Mouse (Mus musculus) neural tube, embryonic 13.5 days (tissue): ENCODE measurements around the gene Adra2c. TPM values are rescaled to one million over a fixed set of nuclear protein-coding genes. Genes with fewer than 3 reads are reported as not detected.

Experiments
- ATAC-seq: fragments of 200-750 bp; cut with Nextera tagmentation; 2 replicates; pipeline ENCODE4 v1.8.0; 2017; ENCODE audit warnings: low read depth, mild to moderate bottlenecking, moderate TSS enrichment, moderate library complexity
- H3K27ac ChIP-seq: fragments of 300-500 bp; sonication (generic); replicated peaks from 2 replicates; pipeline ENCODE4 v1.5.1; 2015; ENCODE audit warnings: moderate library complexity, mild to moderate bottlenecking, inconsistent platforms
- H3K27me3 ChIP-seq: fragments of 300-500 bp; sonication (generic); 2 replicates; pipeline ENCODE4 v1.6.1; 2015; ENCODE audit warnings: mild to moderate bottlenecking, inconsistent platforms
- H3K36me3 ChIP-seq: fragments of 300-500 bp; sonication (generic); 2 replicates; pipeline ENCODE4 v1.6.1; 2015; ENCODE audit warnings: mild to moderate bottlenecking, inconsistent platforms
- H3K4me1 ChIP-seq: fragments of 300-500 bp; sonication (generic); replicated peaks from 2 replicates; pipeline ENCODE4 v1.6.1; 2015; ENCODE audit warnings: inconsistent platforms
- H3K4me2 ChIP-seq: fragments of 300-500 bp; sonication (generic); 2 replicates; pipeline ENCODE4 v1.6.1; 2015; ENCODE audit warnings: inconsistent platforms, mild to moderate bottlenecking, moderate library complexity
- H3K4me3 ChIP-seq: fragments of 300-500 bp; sonication (generic); 2 replicates; pipeline ENCODE4 v1.5.1; 2015; ENCODE audit warnings: mild to moderate bottlenecking, inconsistent platforms
- H3K9ac ChIP-seq: fragments of 300-500 bp; sonication (generic); 2 replicates; pipeline ENCODE4 v1.6.1; 2015; ENCODE audit warnings: moderate library complexity, mild to moderate bottlenecking, inconsistent platforms
- H3K9me3 ChIP-seq: fragments of 300-500 bp; sonication (generic); 2 replicates; pipeline ENCODE4 v1.6.1; 2016; ENCODE audit warnings: inconsistent platforms
- WGBS: fragments of 180-500 bp; shearing (Covaris S2); methylation state at CpG from one replicate; pipeline ENCODE4 v1.1.7; 2015; 5-methylcytosine and 5-hydroxymethylcytosine counted together
- polyA plus RNA-seq: library from polyadenylated mRNA; unstranded; fragments of >200 nt; fragmentation: Nextera tagmentation; extraction: Ambion mirVana; gene quantifications from 2 replicates; pipeline ENCODE4 v1.2.1, GENCODE M21; 2015

Adra2c gene
- polyA plus RNA-seq, 1 experiment from 2014 or later = 0.89 TPM

DNA sequence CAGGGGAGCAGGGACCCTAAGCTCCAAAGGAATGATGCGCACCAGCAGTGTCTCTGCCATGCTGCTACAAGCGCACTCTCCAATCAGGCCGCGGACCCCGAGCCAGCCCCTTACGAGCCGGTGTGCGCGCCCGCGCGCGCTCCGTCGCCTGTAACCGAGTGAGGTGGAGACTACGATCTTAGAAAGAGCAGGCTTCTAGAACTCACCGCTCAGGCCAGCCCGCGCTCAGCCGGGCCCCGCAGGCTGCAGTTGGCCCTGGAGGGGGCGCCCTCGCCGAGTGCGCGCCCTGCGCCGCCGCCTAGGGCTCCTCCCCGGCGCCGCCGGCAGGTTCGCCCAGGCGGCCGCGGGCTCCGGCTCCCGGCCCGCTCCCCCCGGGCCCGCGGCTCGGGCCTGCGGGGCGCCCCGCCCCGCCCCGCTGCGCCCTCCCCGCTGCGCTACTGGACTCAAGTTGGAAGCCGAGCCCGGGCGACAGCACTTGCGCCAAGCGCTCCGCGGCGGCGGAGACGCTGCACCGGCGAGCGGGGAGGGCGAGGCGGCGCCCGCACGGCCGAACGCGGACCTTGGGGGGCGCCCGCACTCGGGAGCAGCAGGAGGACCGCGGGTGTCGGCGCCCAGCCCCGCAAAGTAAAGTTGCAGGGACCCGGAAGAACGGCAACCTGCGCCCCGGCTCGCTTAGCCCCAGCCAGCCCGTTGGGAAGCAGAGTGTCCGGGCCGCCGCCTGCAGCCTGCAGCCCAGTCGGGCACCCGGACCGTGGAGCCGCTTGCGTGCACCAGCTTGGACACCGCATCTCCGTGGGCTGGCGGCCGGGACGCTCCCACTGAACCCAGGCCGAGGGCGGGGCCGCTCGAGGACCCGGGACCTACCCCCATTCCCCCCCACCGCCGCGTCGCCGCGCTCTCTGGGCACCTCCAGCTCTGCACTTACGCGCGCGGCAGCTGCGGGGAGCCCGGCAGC is 899 bp downstream of the Adra2c start:
- Histone ChIP-seq H3K36me3 (no peaks in the 10 kb centered on the region), H3K27ac (no peak overlapping the region; the same call in 1 of the 2 replicates), H3K4me1 (peaks cover 29% of the 10 kb centered on the region), H3K9me3 (no peaks in the 10 kb centered on the region), H3K9ac (peak overlapping the region; percentile 68), H3K4me2 (peak overlapping the region; percentile 77), H3K27me3 (peaks cover 95% of the 10 kb centered on the region), H3K4me3 (peak overlapping the region; percentile 50)
- under 1% methylated on average over 112 of the region's 118 CpGs for WGBS
- ATAC-seq = peak; percentile 67

DNA sequence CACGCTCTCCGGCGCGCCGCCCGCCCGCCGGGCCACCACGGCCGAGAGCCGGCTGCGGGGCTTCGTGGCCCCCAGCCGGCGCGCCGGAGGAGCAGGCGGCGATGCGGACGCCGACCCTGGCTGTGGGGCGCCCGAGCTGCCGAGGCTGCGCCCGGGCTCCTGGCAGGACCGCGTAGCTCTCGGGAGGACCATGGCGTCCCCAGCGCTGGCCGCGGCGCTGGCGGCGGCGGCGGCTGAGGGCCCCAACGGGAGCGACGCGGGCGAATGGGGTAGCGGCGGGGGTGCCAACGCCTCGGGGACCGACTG is 1.5 kb downstream of the Adra2c start:
- Histone ChIP-seq H3K27me3 (peaks cover 93% of the 10 kb centered on the region), H3K4me1 (peaks cover 29% of the 10 kb centered on the region), H3K4me2 (peak overlapping the region; percentile 77), H3K9ac (peak overlapping the region; percentile 68), H3K36me3 (no peaks in the 10 kb centered on the region), H3K27ac (no peak overlapping the region; the same call in 1 of the 2 replicates), H3K9me3 (no peaks in the 10 kb centered on the region), H3K4me3 (peak overlapping the region; percentile 50)
- peak; percentile 5; the same call in 1 of the 2 replicates for ATAC-seq
- WGBS = 2% methylated on average over 49 of the region's 49 CpGs

DNA sequence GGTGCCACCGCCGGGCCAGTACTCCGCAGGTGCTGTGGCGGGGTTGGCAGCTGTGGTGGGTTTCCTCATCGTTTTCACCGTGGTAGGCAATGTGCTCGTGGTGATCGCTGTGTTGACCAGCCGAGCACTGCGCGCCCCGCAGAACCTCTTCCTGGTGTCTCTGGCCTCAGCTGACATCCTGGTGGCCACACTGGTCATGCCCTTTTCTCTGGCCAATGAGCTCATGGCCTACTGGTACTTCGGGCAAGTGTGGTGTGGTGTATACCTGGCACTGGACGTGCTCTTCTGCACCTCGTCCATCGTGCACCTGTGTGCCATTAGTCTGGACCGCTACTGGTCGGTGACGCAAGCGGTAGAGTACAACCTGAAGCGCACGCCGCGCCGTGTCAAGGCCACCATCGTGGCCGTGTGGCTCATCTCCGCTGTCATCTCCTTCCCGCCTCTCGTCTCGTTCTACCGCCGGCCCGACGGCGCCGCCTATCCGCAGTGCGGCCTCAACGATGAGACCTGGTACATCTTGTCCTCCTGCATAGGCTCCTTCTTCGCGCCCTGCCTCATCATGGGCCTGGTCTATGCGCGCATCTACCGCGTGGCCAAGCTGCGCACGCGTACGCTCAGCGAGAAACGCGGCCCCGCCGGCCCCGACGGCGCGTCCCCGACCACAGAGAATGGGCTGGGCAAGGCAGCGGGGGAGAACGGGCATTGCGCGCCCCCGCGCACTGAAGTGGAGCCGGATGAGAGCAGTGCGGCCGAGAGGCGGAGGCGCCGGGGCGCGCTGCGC is 2.1 kb downstream of the Adra2c start:
- WGBS = 6% methylated on average over 75 of the region's 75 CpGs
- no peaks in the 10 kb centered on the region for H3K9me3 ChIP-seq
- no peaks in the 10 kb centered on the region for H3K36me3 ChIP-seq
- no peak overlapping the region for H3K27ac ChIP-seq
- H3K27me3 ChIP-seq = peaks cover 90% of the 10 kb centered on the region
- ATAC-seq = no peak; the same call in 1 of the 2 replicates
- peak overlapping the region; percentile 77 for H3K4me2 ChIP-seq
- peaks cover 29% of the 10 kb centered on the region for H3K4me1 ChIP-seq
- H3K4me3 ChIP-seq = peak overlapping the region; percentile 50
- peak overlapping the region; percentile 68 for H3K9ac ChIP-seq

DNA sequence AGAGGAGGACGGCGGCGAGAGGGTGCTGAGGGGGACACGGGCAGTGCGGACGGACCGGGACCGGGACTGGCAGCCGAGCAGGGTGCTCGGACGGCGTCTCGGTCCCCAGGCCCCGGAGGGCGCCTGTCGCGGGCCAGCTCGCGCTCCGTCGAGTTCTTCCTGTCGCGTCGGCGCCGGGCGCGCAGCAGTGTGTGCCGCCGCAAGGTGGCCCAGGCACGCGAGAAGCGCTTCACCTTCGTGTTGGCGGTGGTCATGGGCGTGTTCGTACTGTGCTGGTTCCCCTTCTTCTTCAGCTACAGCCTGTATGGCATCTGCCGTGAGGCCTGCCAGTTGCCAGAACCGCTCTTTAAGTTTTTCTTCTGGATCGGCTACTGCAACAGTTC is 2.7 kb downstream of the Adra2c start:
- Histone ChIP-seq H3K9ac (no peak overlapping the region), H3K4me3 (peak overlapping the region; percentile 50), H3K36me3 (no peaks in the 10 kb centered on the region), H3K27ac (no peak overlapping the region), H3K27me3 (peaks cover 84% of the 10 kb centered on the region), H3K9me3 (no peaks in the 10 kb centered on the region), H3K4me2 (peak overlapping the region; percentile 77), H3K4me1 (peaks cover 29% of the 10 kb centered on the region)
- ATAC-seq = no peak
- 5% methylated on average over 40 of the region's 40 CpGs for WGBS

DNA sequence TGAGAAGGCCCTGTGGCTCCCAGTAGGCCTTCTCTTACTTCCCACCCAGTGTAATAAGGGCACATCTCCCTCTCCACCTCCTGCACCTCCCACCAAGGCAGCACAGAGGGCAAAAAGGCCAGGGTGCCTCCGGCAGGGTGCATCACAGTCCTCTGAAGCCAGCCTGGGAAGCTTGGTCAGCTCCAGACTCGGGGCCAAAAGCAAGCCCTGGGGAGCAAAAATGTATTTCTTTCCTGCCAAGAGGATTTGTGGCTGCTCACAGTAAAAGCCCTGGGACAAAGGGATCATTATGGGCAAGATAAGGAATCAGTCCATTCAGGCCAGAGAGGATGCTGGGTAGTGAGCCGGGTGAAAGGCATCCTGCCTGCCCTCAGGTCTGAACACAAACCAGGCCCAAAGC is 7.2 kb downstream of the Adra2c start:
- Histone ChIP-seq H3K9ac (no peak overlapping the region), H3K27ac (no peak overlapping the region), H3K27me3 (peaks cover 39% of the 10 kb centered on the region), H3K9me3 (no peaks in the 10 kb centered on the region), H3K4me3 (no peak overlapping the region), H3K4me1 (peaks cover 6% of the 10 kb centered on the region; the same call in 1 of the 2 replicates), H3K4me2 (no peak overlapping the region), H3K36me3 (no peaks in the 10 kb centered on the region)
- WGBS = 38% methylated on average over 3 of the region's 3 CpGs
- no peak for ATAC-seq

DNA sequence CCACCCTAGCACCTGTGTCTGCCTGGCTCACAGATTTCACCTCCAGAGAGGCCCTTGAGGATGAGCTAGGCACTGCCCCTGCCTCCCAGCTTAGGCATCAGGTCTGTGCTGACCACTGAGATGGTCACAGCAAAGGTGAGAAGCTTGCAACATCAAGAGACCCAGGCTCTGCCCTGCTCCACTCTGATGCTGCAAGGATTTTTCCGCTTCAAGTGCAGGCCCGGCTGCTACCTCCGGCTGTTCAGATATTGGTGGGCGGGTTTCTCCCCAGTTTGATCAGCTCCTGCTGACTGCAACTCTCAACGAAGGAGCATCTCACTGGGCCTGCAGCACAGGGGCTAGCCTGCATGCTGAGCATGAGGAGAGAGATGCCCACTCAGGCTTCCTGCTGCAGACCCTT is 8.1 kb downstream of the Adra2c start:
- Histone ChIP-seq H3K27me3 (peaks cover 30% of the 10 kb centered on the region), H3K4me3 (no peak overlapping the region), H3K4me2 (no peak overlapping the region), H3K36me3 (no peaks in the 10 kb centered on the region), H3K4me1 (no peaks in the 10 kb centered on the region; the same call in 1 of the 2 replicates), H3K9ac (no peak overlapping the region), H3K9me3 (no peaks in the 10 kb centered on the region), H3K27ac (no peak overlapping the region)
- no peak for ATAC-seq
- WGBS = 73% methylated on average over 5 of the region's 5 CpGs

DNA sequence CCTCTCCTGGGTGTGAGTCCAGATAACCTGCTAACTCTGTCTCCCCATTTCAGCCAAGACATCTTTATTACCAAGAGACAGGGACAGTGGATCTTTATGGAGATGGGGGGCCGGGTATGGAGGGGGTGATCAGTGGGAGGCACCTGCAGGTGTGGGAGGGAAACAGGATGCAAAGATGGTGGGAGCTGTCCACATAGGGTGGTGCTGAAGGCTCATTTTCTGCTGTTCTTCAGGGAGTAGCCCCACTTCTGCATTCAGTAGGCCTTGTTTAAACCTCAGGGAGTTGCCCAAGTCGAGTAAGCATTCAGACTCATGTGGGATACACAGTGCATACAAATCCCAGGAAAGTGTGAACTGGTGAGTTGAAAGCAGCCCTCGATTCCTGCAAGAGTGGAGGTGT is 21.5 kb downstream of the Adra2c start:
- Histone ChIP-seq H3K36me3 (no peaks in the 10 kb centered on the region), H3K4me1 (no peaks in the 10 kb centered on the region), H3K9ac (no peak overlapping the region), H3K27me3 (no peaks in the 10 kb centered on the region), H3K9me3 (no peaks in the 10 kb centered on the region), H3K27ac (no peak overlapping the region), H3K4me3 (no peak overlapping the region), H3K4me2 (no peak overlapping the region)
- ATAC-seq = no peak
- 25% methylated on average over 3 of the region's 3 CpGs for WGBS

DNA sequence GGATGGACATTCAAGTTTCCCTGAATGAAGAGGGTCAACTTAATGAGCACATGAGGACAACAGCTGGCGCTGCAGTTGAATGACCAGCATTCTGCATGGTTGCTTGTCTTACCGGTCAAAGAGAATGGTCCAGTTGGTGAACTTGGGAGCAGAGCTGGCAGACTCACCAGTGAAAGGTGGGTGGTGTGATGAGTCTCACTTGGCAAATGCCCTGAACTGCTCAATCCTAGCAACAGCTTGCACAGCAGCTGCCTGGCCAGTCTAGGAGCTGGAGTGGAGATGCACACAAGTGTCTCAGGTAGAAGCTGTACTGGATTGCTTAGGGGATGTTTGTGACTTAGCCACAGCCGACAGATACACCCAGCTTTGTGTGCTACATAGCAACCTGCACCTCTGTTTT is 26.1 kb downstream of the Adra2c start:
- no peaks in the 10 kb centered on the region for H3K9me3 ChIP-seq
- no peaks in the 10 kb centered on the region for H3K4me1 ChIP-seq
- WGBS = 83% methylated on average over 3 of the region's 3 CpGs
- no peak overlapping the region for H3K27ac ChIP-seq
- no peak overlapping the region for H3K9ac ChIP-seq
- no peak for ATAC-seq
- no peaks in the 10 kb centered on the region for H3K27me3 ChIP-seq
- H3K4me3 ChIP-seq = no peak overlapping the region
- H3K36me3 ChIP-seq = no peaks in the 10 kb centered on the region
- no peak overlapping the region for H3K4me2 ChIP-seq

DNA sequence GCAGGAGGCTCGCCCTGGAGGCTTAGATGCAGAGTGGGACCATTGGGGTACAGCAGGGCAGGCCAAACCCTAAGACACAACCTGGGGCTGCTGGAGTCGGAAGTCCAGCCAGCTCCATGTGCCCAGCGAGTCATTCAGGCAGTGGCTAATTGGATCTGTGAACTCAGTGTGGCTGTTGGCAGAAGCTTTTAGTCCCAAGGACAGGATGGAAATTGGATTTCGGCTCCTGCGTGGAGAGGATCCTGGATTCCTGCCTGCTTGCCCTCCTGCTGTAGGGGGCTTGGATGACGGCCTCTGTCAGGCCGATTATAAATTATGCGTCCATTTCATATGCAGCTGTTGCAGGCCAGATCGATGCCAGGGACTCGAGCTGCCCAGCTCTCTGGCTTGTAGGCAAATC is 27.2 kb downstream of the Adra2c start:
- no peak for ATAC-seq
- Histone ChIP-seq H3K36me3 (no peaks in the 10 kb centered on the region), H3K4me1 (no peaks in the 10 kb centered on the region), H3K27ac (no peak overlapping the region), H3K9me3 (no peaks in the 10 kb centered on the region), H3K4me3 (no peak overlapping the region), H3K9ac (no peak overlapping the region), H3K4me2 (no peak overlapping the region), H3K27me3 (no peaks in the 10 kb centered on the region)
- 78% methylated on average over 10 of the region's 10 CpGs for WGBS

DNA sequence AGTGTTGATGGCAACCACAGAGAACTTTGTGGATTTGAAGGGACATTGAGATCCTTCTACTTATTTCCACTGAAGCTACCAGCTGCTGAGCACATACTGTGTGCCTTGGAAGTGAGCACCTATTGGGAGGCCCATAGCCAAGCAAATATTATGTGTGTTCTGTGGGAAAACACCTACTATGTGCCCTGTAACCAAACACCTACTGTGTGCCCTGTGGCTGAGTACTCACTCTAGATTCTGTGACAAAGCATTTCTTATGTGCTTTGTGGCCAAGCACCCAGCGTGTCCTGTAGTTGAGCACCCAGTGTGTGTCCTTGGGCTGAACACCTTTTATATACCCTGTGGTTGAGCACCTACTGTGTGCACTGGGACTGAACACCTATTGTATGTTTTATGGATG is 28.6 kb downstream of the Adra2c start:
- Histone ChIP-seq H3K27ac (no peak overlapping the region), H3K4me2 (no peak overlapping the region), H3K9me3 (no peaks in the 10 kb centered on the region), H3K4me1 (no peaks in the 10 kb centered on the region), H3K9ac (no peak overlapping the region), H3K27me3 (no peaks in the 10 kb centered on the region), H3K36me3 (no peaks in the 10 kb centered on the region), H3K4me3 (no peak overlapping the region)
- ATAC-seq = no peak
- WGBS = 92% methylated on average over 1 of the region's 1 CpGs

DNA sequence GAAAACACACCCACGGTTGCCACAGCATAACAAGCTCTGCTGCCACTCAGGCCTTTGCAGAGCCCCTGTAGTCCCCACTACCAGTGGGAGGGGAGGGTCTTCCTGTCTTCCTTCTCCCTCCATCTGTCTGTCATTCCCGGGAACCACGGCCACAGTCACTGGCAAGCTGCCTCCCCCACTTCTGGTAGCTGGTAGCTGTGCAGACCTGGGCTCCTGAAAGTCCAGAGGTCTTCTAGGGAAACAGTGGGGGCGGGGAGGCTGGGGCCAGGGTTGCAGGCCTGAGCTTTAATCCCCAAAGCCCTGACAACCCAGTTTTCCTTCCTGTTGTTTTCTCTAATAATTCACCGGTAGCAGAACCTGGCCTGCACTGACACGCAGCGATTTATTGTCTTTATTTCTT is 31.7 kb downstream of the Adra2c start:
- Histone ChIP-seq H3K27me3 (peaks cover 13% of the 10 kb centered on the region), H3K36me3 (no peaks in the 10 kb centered on the region), H3K4me3 (no peak overlapping the region), H3K27ac (no peak overlapping the region), H3K4me2 (no peak overlapping the region), H3K9me3 (no peaks in the 10 kb centered on the region), H3K9ac (no peak overlapping the region), H3K4me1 (peaks cover 19% of the 10 kb centered on the region)
- no peak for ATAC-seq
- WGBS = 49% methylated on average over 7 of the region's 7 CpGs

DNA sequence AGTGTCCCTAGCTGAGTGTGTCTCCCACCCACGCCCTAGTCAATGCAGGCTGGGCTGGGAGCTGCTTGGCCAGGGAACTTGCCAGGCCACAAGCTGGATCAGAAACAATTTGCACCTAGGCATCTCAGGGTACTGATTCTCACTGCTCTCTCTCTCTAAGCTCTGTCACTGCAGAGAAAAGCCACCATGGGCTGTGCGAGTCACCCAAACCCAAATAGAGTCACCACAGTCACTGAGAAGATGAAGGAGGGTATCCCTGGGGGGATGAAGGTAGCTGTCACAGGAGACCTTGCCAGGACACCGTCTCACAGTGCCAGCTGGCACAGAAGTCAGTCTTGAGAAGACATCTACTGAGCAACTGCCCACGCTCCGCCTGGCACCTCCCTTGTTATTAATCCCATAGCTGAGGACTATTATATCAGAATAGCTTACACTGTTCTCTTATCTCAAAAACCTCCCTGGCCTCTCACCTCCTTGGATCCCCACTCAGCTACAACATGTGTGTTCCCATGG is 33.7 kb downstream of the Adra2c start:
- Histone ChIP-seq H3K4me3 (no peak overlapping the region), H3K4me2 (no peak overlapping the region), H3K4me1 (peaks cover 19% of the 10 kb centered on the region), H3K9ac (no peak overlapping the region), H3K27ac (no peak overlapping the region), H3K36me3 (no peaks in the 10 kb centered on the region), H3K27me3 (peaks cover 13% of the 10 kb centered on the region), H3K9me3 (no peaks in the 10 kb centered on the region)
- ATAC-seq = no peak
- WGBS = 91% methylated on average over 5 of the region's 5 CpGs
